Mouse (Mus musculus): ENCODE results near the gene Smoc2.

Smoc2 gene

DNA sequence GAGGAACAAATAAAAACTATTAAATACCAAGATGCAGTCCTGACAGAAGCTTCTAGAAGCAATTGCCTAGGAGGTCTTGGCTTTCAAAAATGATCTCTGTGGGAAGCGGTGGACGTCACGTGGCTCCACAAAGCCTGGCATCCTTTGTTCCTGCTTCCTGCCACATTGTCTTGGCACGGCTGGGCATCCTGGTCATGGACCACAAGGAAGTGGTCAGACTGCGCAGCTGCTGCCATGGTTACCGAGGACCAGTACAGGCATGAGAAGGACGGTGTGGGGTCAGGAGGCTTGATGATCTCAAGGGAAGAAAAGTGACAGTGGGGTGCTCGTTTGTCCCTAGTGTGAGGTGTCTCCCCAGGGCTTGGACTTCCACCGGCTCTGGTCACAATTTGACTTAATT, 48.7 kb downstream of the Smoc2 start:
- in situ Hi-C loops (cut with MboI; ENCODE audit: low pct_unique_long_range_greater_than_20kb in 1 of 2, low sequenced_read_pairs in 2 of 2, unreplicated experiment in 1 of 2), result no loop called here

DNA sequence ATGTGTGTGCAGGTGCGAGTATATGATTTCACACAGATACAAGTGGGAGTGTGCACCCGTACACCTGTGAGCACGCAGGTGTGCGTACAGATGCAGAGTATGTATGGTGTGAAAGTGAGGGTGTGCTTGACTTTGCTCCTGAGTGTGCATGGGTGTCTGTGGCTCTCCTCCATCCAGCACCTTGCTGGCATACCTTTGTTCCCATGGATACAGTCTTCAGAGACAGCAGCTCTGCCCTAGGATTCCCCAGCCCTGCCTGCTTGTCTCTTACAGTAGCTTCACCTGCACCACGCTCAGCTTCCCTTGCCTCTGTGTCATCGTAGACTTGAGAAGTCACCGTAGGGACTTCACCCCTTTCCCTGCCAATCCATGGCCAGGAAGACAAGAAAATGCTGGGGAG, 51.2 kb downstream of the Smoc2 start:
- in situ Hi-C loops (cut with MboI; ENCODE audit: low pct_unique_long_range_greater_than_20kb in 1 of 2, low sequenced_read_pairs in 2 of 2, unreplicated experiment in 1 of 2), result no loop called here

DNA sequence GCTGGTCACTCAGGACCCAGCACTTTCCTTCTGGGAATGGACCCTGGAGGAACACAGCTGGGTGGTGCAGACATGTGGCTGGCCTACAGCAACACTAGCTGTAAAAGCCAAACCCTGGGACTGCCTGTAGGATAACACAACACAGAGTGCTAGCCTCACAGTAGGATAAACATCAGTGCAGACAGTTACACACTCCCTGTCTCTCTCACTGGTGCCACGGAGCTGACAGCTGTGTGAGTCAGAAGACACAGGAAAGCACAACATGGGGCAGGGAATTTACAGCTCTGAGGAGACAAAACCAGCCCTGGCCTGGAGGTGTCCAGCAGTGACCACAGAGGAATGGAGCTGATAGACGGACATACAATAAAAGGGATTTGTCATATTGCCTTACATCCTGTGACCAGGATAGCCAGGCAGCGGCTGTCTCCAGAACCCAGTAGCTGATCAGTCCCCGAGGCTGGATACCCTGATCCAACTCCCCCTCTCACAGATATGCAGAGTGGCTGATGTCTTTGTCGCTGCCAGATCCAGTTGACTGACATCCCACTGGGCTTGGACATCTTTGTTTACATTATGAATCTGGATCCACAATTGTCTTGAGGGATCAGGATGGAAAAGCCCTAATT, 60.7 kb downstream of the Smoc2 start:
- in situ Hi-C loops (cut with MboI; ENCODE audit: low pct_unique_long_range_greater_than_20kb in 1 of 2, low sequenced_read_pairs in 2 of 2, unreplicated experiment in 1 of 2), result no loop called here

DNA sequence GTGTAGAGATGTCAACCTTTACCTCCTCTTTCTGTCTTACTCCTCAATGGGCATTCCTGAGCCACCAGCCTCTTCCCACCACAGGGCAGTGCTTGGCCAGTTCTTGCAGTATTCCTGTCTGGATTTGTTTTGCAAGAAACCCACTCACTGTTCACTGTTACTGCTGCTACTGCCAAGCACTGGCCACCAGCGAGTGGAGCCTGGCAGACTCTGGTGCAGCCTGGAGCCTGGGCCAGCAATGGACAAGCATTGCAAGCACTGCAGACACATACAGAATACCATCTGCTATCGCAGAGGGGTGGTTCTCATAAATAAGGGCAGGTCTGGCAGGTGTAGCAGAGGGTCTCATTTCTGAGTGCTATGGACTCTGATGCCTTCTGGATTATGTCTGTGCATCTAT, 61.4 kb downstream of the Smoc2 start:
- in situ Hi-C loops (cut with MboI; ENCODE audit: low pct_unique_long_range_greater_than_20kb in 1 of 2, low sequenced_read_pairs in 2 of 2, unreplicated experiment in 1 of 2), result no loop called here

DNA sequence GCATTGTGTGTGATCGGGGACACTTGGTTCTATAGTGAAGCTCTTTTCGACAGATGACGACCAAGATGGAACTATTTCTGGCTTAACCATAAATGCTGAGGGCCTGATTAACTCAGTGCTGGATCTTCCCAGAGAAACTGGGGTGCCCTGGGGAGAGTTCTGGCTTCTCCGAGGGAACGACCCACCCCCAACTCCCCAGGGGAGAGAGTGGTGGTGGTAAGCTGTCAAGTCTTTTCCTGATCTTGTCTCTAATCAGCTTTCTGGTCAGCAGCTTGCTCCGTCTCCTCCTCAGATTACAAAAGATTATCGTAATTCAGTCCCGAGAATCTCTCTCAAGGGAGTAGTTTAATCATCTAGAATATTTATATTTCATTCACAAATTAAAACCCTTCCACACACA, 63.2 kb downstream of the Smoc2 start:
- in situ Hi-C loops (cut with MboI; ENCODE audit: low pct_unique_long_range_greater_than_20kb in 1 of 2, low sequenced_read_pairs in 2 of 2, unreplicated experiment in 1 of 2), result no loop called here

DNA sequence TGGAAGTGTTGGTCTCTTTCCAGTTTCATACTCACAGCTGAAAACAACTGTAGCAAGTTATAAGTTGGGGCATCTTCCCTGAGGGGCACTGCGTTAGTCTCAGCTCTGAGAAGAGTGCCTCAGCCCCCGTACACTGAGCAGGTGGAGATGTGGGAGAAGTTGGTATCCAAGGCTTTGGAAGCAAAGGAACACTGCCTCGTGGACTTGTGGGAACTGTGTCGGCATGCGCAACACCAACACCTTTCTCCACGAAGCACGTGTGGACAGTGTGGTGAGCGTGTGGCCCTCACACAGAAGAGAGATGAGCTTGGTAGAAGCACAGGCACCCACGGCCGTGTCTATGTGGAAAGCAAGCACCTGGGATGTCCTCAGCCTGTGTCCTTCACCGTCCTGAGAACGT, 64.1 kb downstream of the Smoc2 start:
- in situ Hi-C loops (cut with MboI; ENCODE audit: low pct_unique_long_range_greater_than_20kb in 1 of 2, low sequenced_read_pairs in 2 of 2, unreplicated experiment in 1 of 2), result no loop called here

DNA sequence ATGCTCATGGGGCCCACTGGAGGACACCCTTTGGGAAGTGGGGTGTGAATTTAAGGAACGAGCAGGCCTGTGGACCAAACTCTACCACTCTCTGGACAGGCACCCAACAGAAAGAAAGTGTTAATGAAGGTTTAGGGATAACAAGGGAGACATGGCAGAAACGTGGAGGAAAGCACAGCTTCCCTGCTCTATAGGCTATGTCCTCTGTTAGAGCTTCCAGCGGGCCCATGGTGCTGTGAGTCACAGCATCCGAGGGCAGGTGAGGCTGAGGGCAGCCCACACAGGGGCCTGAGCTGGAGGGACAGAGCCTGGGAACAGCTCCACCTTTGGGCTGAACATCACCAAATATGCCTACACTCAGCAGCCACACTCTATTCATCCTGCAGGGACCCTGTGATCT, 66.2 kb downstream of the Smoc2 start:
- in situ Hi-C loops (cut with MboI; ENCODE audit: low pct_unique_long_range_greater_than_20kb in 1 of 2, low sequenced_read_pairs in 2 of 2, unreplicated experiment in 1 of 2), result no loop called here

DNA sequence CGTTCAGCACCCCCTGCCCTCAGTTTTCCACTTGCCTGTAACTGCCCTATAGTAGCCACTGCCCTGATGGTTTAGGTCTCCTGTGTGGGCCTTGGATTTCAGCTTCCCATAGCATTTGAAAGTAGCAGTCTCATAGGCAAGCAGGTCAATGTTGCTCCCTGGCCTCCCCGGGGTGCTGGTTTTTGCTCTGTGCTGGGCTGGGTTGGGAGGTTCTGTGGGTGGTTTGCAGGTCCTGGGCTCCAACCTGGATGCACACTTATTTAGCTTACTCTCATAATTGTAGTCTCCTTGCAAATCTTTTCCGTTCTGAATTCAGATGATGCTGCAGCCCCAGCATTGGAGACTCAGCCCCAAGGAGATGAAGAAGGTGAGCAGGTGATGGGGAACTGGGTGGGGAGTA, 67.6 kb downstream of the Smoc2 start:
- in situ Hi-C loops (cut with MboI; ENCODE audit: low pct_unique_long_range_greater_than_20kb in 1 of 2, low sequenced_read_pairs in 2 of 2, unreplicated experiment in 1 of 2), result no loop called here

DNA sequence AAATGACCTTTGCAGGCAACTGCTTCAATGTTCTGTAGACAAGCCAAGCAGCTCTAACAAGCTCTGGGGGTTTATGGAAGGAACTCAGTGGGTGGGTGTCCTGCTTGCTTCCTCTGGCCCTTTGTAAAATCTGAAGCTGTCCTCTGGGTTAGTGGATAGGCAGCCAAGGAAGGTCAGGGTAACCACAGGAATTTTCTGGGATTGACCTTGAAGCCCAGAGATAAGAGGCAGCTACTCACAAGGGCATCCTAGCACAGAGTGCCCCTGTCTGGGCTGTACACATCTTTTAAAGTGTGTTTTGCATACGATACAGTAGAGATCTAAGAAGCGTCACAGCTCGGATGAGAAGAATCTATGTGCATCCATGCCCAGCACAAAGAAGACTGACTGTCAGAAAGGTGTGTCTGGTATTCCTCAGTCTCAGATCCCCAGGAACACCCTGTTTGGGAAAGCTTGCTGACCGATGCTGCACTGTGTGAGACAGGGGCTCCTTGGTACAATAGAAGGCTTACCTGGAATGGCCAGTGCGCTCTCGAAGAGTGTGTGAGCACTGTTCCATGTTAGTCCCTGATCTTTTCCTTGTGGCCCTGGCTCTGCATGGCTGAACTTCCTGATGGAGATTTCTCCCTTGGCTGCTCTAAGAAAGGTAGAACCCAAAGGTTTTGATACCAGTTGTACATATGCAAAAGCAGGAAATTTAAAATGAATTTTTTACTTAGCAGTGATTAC, 69.9 kb downstream of the Smoc2 start:
- in situ Hi-C loops (cut with MboI; ENCODE audit: low pct_unique_long_range_greater_than_20kb in 1 of 2, low sequenced_read_pairs in 2 of 2, unreplicated experiment in 1 of 2), result no loop called here

DNA sequence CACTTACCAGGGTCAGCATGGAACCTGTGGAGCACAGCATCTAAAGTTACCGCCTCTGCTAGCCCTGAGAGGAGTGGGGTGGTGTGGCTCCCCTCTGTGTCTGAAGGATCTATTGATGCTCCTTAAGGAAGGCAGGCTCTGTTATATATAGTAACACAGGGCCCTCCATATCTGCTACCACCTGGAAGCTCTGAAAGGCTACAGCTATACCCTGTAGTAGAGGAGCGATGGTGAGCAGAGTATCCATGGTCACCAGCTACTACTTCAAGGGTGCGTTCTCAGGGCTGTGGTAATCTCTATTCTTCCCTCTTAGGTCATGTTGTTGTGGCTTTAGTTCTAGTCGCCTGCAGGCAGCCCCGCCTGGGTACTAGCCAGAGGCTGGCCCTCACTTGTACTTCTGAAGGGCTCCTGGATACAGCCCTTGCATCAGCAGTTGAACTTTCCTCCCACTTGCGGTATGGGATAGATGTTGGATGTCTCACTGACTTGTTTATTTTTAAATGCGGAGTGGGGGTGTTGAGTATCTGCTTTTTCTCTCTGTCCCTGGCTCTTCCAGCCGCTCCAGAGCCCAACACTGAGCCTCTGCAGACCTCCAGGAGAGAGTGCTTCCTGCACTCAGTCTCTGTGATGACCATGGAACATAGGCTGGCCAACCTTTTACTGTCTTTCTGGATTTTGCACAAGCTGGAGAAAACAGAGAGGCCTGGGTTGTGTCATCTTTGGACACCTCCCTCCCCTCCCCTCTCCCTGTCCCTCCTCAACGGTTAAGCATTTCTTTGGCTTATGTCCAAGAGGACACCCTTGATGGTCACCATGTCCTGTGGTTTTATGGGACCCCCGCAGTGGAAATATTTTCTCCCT, 74.1 kb downstream of the Smoc2 start:
- in situ Hi-C loops (cut with MboI; ENCODE audit: low pct_unique_long_range_greater_than_20kb in 1 of 2, low sequenced_read_pairs in 2 of 2, unreplicated experiment in 1 of 2), result no loop called here

DNA sequence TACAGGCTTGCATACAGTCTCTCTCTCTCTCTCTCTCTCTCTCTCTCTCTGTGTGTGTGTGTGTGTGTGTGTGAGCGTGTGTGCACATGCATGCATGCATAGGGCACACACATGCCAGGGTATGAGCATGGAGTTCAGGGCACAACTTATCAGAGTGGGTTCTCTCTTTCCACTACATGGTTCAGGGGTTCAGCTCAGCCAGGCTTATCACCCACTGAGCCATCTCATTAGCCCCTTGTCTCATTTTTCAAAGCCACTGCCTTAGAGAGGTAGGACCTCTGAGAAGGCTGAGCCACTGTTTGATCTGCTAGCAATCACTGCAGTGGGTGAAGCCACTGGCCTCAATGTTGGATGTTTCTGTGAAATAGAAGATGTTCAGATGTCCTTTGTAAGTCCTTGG, 82.2 kb downstream of the Smoc2 start:
- in situ Hi-C loops (cut with MboI; ENCODE audit: low pct_unique_long_range_greater_than_20kb in 1 of 2, low sequenced_read_pairs in 2 of 2, unreplicated experiment in 1 of 2), result no loop called here

DNA sequence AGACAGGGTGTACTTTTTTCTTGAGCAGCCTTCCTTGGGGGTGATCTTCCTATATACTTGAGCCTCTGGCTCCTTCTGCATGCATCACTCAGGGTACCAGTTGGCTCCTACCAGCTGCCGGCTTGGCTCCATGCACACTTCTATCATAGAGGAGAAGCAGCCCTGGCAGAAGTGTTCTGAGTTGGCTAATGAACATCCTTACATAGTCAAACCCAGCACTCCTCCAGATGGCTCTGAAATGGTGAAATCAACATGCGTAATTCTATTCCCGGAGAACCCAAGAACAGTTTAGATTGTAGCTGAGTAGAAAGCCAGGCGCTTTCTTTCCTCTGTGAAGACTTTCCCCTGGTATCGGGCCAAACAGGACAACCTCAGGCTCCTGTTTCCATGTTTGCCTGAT, 91.2 kb downstream of the Smoc2 start:
- in situ Hi-C loops (cut with MboI; ENCODE audit: low pct_unique_long_range_greater_than_20kb in 1 of 2, low sequenced_read_pairs in 2 of 2, unreplicated experiment in 1 of 2), result no loop called here

DNA sequence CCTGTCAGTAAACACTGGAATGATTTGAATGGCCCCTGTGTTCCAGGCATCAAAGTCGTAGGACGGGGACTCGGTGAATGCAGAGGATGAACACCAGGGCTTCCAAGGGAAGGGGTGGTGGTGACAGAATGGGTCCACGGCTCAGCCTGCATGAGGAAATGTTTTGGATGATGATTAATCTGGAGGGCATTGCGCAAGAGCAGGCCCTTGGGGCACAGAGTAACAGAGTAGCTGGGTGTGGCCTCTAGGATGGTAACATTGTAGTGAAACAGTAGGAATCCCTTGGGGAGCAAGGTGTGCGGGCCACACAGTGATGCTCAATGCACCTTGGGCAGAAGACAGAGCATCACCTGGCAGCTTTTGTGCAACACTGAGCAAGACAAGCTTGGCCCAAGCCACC, 92.3 kb downstream of the Smoc2 start:
- in situ Hi-C loops (cut with MboI; ENCODE audit: low pct_unique_long_range_greater_than_20kb in 1 of 2, low sequenced_read_pairs in 2 of 2, unreplicated experiment in 1 of 2), result no loop called here

DNA sequence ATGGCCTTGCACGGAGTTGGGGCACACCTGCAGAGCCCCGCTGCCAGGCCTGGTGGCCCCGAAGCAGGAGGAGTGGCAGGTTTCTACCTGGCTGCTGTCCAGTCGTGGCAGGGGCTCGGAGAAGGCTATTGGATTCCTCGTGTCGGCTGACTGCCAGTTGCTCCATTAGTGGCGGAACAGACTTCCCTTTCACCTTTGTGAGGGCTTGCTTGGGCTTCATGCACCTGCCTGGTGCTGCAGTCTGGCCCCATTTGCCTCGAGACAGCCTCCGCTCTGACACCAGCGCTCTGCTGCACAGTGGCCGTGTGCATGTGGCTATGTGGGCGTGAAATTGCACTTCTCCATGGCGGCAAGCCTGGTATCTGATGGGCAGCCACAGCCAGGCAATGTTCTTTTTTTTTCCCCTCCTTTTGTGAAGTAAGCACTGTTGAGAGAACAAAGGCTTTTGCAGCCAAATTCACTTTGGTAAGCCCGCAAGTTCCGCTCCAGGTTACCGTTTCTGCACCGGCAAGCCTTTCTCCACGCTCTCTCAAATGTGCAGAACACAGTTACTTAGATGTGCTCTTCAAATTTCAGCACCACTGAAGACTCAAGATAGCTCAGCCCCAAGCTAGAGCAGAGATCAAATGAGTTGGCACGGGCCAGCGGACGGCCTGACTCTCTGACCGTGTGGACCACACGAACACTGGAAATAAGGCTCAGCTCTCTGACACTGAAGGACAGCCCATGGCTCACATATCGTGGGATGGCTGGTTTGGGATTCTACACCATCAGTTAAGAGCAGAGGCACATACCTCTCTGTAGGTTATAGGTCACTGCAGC, 93.2 kb downstream of the Smoc2 start:
- in situ Hi-C loops (cut with MboI; ENCODE audit: low pct_unique_long_range_greater_than_20kb in 1 of 2, low sequenced_read_pairs in 2 of 2, unreplicated experiment in 1 of 2), result no loop called here

DNA sequence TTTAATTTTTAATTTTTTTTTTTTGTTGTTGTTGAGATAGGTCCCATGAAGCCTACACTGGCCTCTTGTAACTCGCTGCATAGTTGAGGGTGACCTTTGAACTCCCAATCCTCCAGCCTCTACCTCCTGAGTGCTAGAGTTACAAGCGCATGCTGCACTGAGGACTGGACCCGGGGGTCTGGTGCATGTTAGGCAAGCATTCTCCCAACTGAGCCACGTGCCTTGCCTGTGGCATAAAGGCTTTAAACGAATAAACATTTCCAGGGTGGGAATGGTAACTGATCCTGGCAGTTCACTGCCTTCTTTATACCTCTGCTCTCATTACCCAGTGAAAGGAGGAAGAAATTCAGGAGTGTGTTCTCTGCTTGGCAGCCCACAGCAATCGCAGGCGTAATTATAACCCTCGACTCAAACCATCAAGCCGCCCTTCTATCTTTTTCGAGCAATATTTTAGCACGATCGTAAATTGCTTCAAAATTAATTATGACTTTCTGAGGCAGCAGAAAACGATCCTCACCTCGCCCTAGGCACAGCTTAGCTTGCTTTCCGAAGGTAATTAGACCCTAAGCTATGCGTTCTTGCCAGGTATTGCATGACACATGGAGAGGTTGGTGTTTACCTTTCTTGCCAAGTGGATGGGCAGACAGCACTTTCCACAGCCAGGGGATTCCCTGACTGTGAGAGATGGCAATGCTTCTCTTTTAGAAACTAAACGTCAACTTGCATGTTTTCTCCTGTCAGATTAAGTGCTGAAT, 99.6 kb downstream of the Smoc2 start:
- in situ Hi-C loops (cut with MboI; ENCODE audit: low pct_unique_long_range_greater_than_20kb in 1 of 2, low sequenced_read_pairs in 2 of 2, unreplicated experiment in 1 of 2), result no loop called here

DNA sequence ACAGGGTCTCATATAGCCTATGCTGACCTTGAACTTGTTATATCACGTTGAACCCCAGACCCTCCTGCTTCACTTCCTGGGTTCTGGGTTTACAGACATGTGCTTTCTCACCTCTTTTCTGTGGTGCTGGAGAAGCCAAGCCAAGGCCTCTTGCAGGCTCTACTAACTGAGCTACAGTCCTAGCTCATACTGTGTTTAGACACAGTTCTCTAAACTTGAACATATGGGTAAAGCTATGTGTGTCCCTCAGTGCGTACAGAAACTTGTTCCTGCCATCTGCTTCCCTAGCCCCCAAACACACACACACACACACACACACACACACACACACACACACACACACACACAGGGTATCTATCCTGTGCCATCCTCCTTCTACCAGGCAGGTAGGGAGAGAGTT, 100.2 kb downstream of the Smoc2 start:
- in situ Hi-C loops (cut with MboI; ENCODE audit: low pct_unique_long_range_greater_than_20kb in 1 of 2, low sequenced_read_pairs in 2 of 2, unreplicated experiment in 1 of 2), result no loop called here

DNA sequence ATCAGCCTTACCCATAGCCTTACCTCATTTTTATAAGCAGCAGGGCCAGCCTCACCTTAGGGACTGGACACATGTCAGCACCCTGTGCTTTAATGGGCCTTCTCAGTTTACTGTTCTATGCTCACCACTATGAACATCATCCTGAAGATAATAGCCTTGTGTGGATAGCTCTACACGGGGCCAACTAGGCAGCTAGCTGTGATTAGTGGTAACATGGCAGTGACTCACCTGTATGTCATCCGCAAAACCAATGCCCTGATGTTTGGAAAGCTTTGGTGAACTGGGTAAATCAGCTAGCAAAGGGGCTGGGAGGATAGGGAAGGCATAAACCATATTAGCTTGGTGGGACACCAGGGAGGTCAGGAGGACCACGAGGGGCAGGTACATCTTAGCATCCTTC, 100.7 kb downstream of the Smoc2 start:
- in situ Hi-C loops (cut with MboI; ENCODE audit: low pct_unique_long_range_greater_than_20kb in 1 of 2, low sequenced_read_pairs in 2 of 2, unreplicated experiment in 1 of 2), result no loop called here

DNA sequence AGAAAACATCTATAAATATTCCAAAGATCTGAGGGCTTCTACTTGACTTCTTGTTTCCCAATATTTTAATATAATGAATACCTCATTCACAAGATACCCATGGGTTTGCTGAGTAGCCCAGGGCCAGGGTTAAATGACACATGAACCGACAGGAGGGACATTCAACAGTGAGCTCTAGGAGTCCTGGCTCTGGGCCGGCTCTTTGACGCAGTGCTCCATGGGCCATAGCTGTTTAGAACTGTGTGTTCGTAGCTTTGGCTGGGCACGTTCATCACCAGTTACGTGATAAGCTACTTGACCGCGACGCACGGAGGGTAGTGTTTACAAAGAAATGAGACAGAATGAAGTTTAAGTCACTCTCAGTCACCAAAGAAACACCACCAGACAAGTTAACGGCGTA, 101.2 kb downstream of the Smoc2 start:
- in situ Hi-C loops (cut with MboI; ENCODE audit: low pct_unique_long_range_greater_than_20kb in 1 of 2, low sequenced_read_pairs in 2 of 2, unreplicated experiment in 1 of 2), result no loop called here
